Mouse (Mus musculus): ENCODE results near the gene Olfr828. TPM values are rescaled to one million over a fixed set of nuclear protein-coding genes. Genes with fewer than 3 reads are reported as not detected.

Olfr828 gene
- not detected in 2 replicates for polyA plus RNA-seq (2015; fragmentation: Nextera tagmentation; extraction: Ambion mirVana)

GRCm38 (mm10) chr9:18819426-18819825, at the start of gene Olfr828:
Gene Olfr828, minus strand, starts transcription at chr9:18819526.
- peaks cover 3% of the 10 kb centered on the region; the same call in 1 of the 2 replicates for H3K9me3 ChIP-seq
- no peak within 1 kb of the TSS for H3K9ac ChIP-seq
- no peak within 1 kb of the TSS for H3K27ac ChIP-seq (replicated peaks)
- H3K4me2 ChIP-seq: no peak within 1 kb of the TSS
- H3K36me3 ChIP-seq: no peaks in the 10 kb centered on the region
- no peak for ATAC-seq (ENCODE audit: extremely low read depth, insufficient number of reproducible peaks, low FRiP score, low TSS enrichment)
- H3K27me3 ChIP-seq (replicated peaks): no peaks in the 10 kb centered on the region
- no peaks in the 10 kb centered on the region for H3K4me1 ChIP-seq
- no peak within 1 kb of the TSS for H3K4me3 ChIP-seq

- Histone ChIP-seq H3K4me2 (no peak within 1 kb of the TSS), H3K27me3 (replicated peaks) (no peaks in the 10 kb centered on the region), H3K9me3 (no peaks in the 10 kb centered on the region; the same call in 1 of the 2 replicates), H3K36me3 (no peaks in the 10 kb centered on the region), H3K4me3 (no peak within 1 kb of the TSS), H3K4me1 (no peaks in the 10 kb centered on the region), H3K9ac (no peak within 1 kb of the TSS), H3K27ac (replicated peaks) (no peak within 1 kb of the TSS)
- no peak for ATAC-seq (ENCODE audit: extremely low read depth, insufficient number of reproducible peaks, low FRiP score, low TSS enrichment)
- WGBS: 44% methylated on average over 1 of the region's 1 CpGs
These were observed 35.3 kb upstream of the Olfr828 start, which contains the start of gene Olfr829 for GRCm38 (mm10) chr9:18854633-18855032. Gene Olfr829, plus strand, starts transcription at chr9:18854933.

GRCm38 (mm10) chr9:18785316-18785715, 34.0 kb downstream of the Olfr828 start:
- no peak for ATAC-seq (ENCODE audit: extremely low read depth, insufficient number of reproducible peaks, low FRiP score, low TSS enrichment)
- 55% methylated on average over 7 of the region's 7 CpGs for WGBS
- Histone ChIP-seq H3K4me1 (no peaks in the 10 kb centered on the region), H3K27ac (replicated peaks) (no peak overlapping the region), H3K27me3 (replicated peaks) (no peaks in the 10 kb centered on the region), H3K4me3 (no peak overlapping the region), H3K36me3 (no peaks in the 10 kb centered on the region), H3K9ac (no peak overlapping the region), H3K4me2 (no peak overlapping the region), H3K9me3 (peaks cover under 1% of the 10 kb centered on the region; the same call in 1 of the 2 replicates)

GRCm38 (mm10) chr9:18779476-18779875, 39.9 kb downstream of the Olfr828 start:
- WGBS: 52% methylated on average over 24 of the region's 24 CpGs

DNA sequence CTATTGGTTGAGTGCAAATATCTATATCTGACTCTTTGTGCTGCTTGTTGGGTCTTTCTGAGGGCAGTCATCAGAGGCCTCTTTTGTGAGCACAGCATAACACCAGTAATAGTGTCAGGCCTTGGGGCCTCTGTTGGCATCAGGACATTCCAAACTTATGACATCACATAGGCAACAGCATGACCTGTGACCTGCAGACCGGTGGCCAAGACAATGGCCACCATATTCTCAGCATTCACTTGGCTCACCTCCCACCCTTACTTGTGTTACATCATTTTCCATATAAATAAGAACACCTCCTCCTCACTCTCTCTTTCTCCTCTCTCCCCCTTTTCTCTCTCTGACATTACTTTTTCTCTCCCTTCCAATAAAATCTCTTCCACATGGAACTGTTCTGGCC, 40.3 kb downstream of the Olfr828 start:
- no peak overlapping the region for H3K9ac ChIP-seq
- 0 out of 2 replicates have a peak overlapping the region, but pooled peaks have one; percentile 16 for H3K4me2 ChIP-seq
- no peaks in the 10 kb centered on the region for H3K27me3 ChIP-seq (replicated peaks)
- no peak overlapping the region for H3K4me3 ChIP-seq
- no peaks in the 10 kb centered on the region for H3K36me3 ChIP-seq
- no peaks in the 10 kb centered on the region for H3K4me1 ChIP-seq
- H3K27ac ChIP-seq (replicated peaks): no peak overlapping the region
- WGBS: 64% methylated on average over 1 of the region's 1 CpGs
- ATAC-seq (ENCODE audit: extremely low read depth, insufficient number of reproducible peaks, low FRiP score, low TSS enrichment): no peak
- H3K9me3 ChIP-seq: no peaks in the 10 kb centered on the region

More at GRCm38 (mm10) chr9:18779476-18779875, 39.9 kb downstream of the Olfr828 start:
- no peaks in the 10 kb centered on the region for H3K36me3 ChIP-seq
- no peaks in the 10 kb centered on the region for H3K4me1 ChIP-seq
- no peak overlapping the region for H3K27ac ChIP-seq (replicated peaks)
- ATAC-seq (ENCODE audit: extremely low read depth, insufficient number of reproducible peaks, low FRiP score, low TSS enrichment): no peak
- H3K9ac ChIP-seq: no peak overlapping the region
- H3K4me2 ChIP-seq: peak overlapping the region; percentile 16; the same call in 1 of the 2 replicates
- H3K27me3 ChIP-seq (replicated peaks): no peaks in the 10 kb centered on the region
- no peaks in the 10 kb centered on the region for H3K9me3 ChIP-seq
- H3K4me3 ChIP-seq: no peak overlapping the region

Other genes with a start within 250 kb of the Olfr828 start
- 1.4 and 1.5 TPM in 2 replicates for gene Muc16, start 145.0 kb downstream of the Olfr828 start, polyA plus RNA-seq (2015; fragmentation: Nextera tagmentation; extraction: Ambion mirVana)
- gene Olfr24, start 55.5 kb downstream of the Olfr828 start, polyA plus RNA-seq (2015; fragmentation: Nextera tagmentation; extraction: Ambion mirVana): not detected in 2 replicates
- gene Olfr829, start 35.4 kb upstream of the Olfr828 start, polyA plus RNA-seq (2015; fragmentation: Nextera tagmentation; extraction: Ambion mirVana): not detected in 2 replicates
- gene Olfr830, start 55.2 kb upstream of the Olfr828 start, polyA plus RNA-seq (2015; fragmentation: Nextera tagmentation; extraction: Ambion mirVana): not detected in 2 replicates
- not detected in 2 replicates for gene Olfr832, start 117.6 kb upstream of the Olfr828 start, polyA plus RNA-seq (2015; fragmentation: Nextera tagmentation; extraction: Ambion mirVana)
- not detected in 2 replicates for gene Olfr834, start 168.5 kb upstream of the Olfr828 start, polyA plus RNA-seq (2015; fragmentation: Nextera tagmentation; extraction: Ambion mirVana)
- not detected in 2 replicates for gene Olfr835, start 213.2 kb upstream of the Olfr828 start, polyA plus RNA-seq (2015; fragmentation: Nextera tagmentation; extraction: Ambion mirVana)